Mouse (Mus musculus) thymus, postnatal 0 days (tissue): ENCODE measurements around the gene Mndal. TPM values are rescaled to one million over a fixed set of nuclear protein-coding genes. Genes with fewer than 3 reads are reported as not detected.
A peak's percentile ranks its signal among the peaks of the same experiment; 100 is the strongest.
"Not testable (repeated sequence)": the region's sequence is repeated elsewhere in the genome, so short reads cannot be mapped to it uniquely, and the experiment has no call there.

Source experiments
- DNase-seq: peaks from one replicate; pipeline ENCODE4 v3.0.0-alpha.2; 2015; ENCODE audit warnings: low spot score
- polyA plus RNA-seq: library from polyadenylated mRNA; unstranded; fragments of >200 nt; fragmentation: Nextera tagmentation; extraction: Ambion mirVana; gene quantifications from 2 replicates; pipeline ENCODE4 v1.2.1, GENCODE M21; 2015

The Mndal gene
- polyA plus RNA-seq, 1 experiment from 2014 or later, result 80.1 TPM

- not testable (repeated sequence) for DNase-seq
Observed at GRCm38 (mm10) chr1:173889741-173890140, 52.5 kb downstream of the Mndal start.

- DNase-seq, result not testable (repeated sequence)
Observed at GRCm38 (mm10) chr1:173887026-173887787, 55.1 kb downstream of the Mndal start.

GRCm38 (mm10) chr1:173880004-173880666, 62.2 kb downstream of the Mndal start:
- DNase-seq, result peak; percentile 27

GRCm38 (mm10) chr1:173879225-173879987, 62.9 kb downstream of the Mndal start:
- peak; percentile 17 for DNase-seq

- DNase-seq, result peak; percentile 5
Observed at GRCm38 (mm10) chr1:173878264-173878663, 64.0 kb downstream of the Mndal start.

- DNase-seq, result not testable (repeated sequence)
Observed at GRCm38 (mm10) chr1:173877125-173877524, 65.2 kb downstream of the Mndal start.

GRCm38 (mm10) chr1:173868586-173868985, 73.7 kb downstream of the Mndal start:
- DNase-seq, result not testable (repeated sequence)

- DNase-seq, result no peak
Observed at GRCm38 (mm10) chr1:173866504-173866903, 75.8 kb downstream of the Mndal start.

- DNase-seq, result peak; percentile 6
Observed at GRCm38 (mm10) chr1:173853711-173854110, 88.6 kb downstream of the Mndal start.

- not testable (repeated sequence) for DNase-seq
Observed at GRCm38 (mm10) chr1:173852853-173853252, 89.4 kb downstream of the Mndal start.

GRCm38 (mm10) chr1:173846193-173846592, 96.1 kb downstream of the Mndal start:
- DNase-seq, result not testable (repeated sequence)

- no peak for DNase-seq
Observed at GRCm38 (mm10) chr1:173844754-173845153, 97.5 kb downstream of the Mndal start.

- DNase-seq, result not testable (repeated sequence)
Observed at GRCm38 (mm10) chr1:173821481-173821803, 120.8 kb downstream of the Mndal start.

GRCm38 (mm10) chr1:173820794-173821480, 121.4 kb downstream of the Mndal start:
- DNase-seq, result not testable (repeated sequence)

GRCm38 (mm10) chr1:173809294-173809693, 133.0 kb downstream of the Mndal start:
- DNase-seq, result peak; percentile 58

- not testable (repeated sequence) for DNase-seq
Observed at GRCm38 (mm10) chr1:173802689-173803281, 139.5 kb downstream of the Mndal start.

GRCm38 (mm10) chr1:173802207-173802606, 140.1 kb downstream of the Mndal start:
- DNase-seq, result not testable (repeated sequence)

GRCm38 (mm10) chr1:173801791-173802190, 140.5 kb downstream of the Mndal start:
- not testable (repeated sequence) for DNase-seq
